Mouse (Mus musculus): ENCODE results near the gene Gmppa. TPM values are rescaled to one million over a fixed set of nuclear protein-coding genes. Genes with fewer than 3 reads are reported as not detected.

Gene Gmppa
- polyA plus RNA-seq, 2 experiments = 74.9 to 144 TPM

- peaks cover 48% of the 10 kb centered on the region for H3K4me1 ChIP-seq (ENCODE audit: control insufficient read depth, insufficient read depth, low read length)
- no peak for ATAC-seq (ENCODE audit: low FRiP score, low read depth)
- H3K9me3 ChIP-seq (ENCODE audit: control insufficient read depth, low read length) = no peaks in the 10 kb centered on the region
- 0 out of 2 replicates have a peak overlapping the region, but pooled peaks have one; percentile 28 for H3K9ac ChIP-seq (ENCODE audit: low read depth, low read length, severe bottlenecking)
- 4% methylated on average over 10 of the region's 14 CpGs for WGBS
- no peak overlapping the region for H3K4me3 ChIP-seq (replicated peaks; ENCODE audit: low read length)
- H3K27ac ChIP-seq (replicated peaks; ENCODE audit: low read depth, low read length) = no peak overlapping the region
- DNase-seq (ENCODE audit: low spot score) = no peak
- no peaks in the 10 kb centered on the region for H3K36me3 ChIP-seq (ENCODE audit: control insufficient read depth, insufficient read depth, low read length)
- H3K4me2 ChIP-seq (replicated peaks; ENCODE audit: low read depth, low read length, severe bottlenecking) = no peak overlapping the region
- H3K27me3 ChIP-seq (ENCODE audit: control insufficient read depth, insufficient read depth, low read length) = peaks cover 83% of the 10 kb centered on the region
- no peak for TF ChIP-seq POLR2A (IDR thresholded peaks at IDR 0.05; ENCODE audit: borderline replicate concordance, extremely low read depth, insufficient read depth, insufficient read length)
Measured at GRCm38 (mm10) chr1:75448937-75449336, 13.2 kb downstream of the Gmppa start.

DNA sequence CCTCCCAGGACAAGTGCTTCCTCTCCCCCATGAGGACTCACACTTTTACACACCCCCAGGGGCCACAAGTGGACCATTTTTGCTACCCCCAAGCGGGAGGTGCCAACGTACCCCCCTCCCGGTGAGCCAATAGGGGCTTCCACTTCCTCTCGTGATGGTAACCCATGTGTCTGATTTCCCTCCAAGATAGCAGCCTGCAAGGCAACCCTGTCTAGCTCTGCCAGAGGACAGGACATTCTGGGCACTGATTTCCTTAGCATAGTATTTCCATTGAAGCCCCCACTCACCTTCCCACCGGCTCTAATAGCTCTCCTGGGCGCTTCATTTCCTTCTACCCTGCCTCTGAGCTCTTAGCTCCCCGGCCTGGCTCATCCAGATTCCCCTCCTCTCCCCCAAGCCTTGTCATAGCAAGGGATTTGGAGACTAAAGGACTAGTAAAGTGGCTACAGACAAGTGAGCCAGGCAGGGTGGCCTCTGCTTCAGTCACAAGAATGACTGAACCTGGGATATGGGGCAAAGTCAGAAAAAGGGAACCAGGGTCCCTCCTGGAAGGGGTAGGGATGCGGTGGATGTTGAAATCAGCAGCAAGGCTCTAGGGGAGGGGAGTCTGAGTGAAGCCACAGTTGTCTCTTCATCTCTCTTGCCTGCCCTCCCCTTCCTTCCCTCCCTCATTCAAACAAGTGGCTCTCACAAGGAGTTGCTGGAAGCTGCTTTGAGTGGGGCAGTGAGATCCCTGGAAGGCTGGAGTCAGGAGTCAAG is 13.8 kb downstream of the Gmppa start:
- DNase-seq (ENCODE audit: low spot score) (no peak), ATAC-seq (ENCODE audit: low FRiP score, low read depth) (no peak)
- no peaks in the 10 kb centered on the region for H3K36me3 ChIP-seq (ENCODE audit: control insufficient read depth, insufficient read depth, low read length)
- 0 out of 2 replicates have a peak overlapping the region, but pooled peaks have one; percentile 28 for H3K9ac ChIP-seq (ENCODE audit: low read depth, low read length, severe bottlenecking)
- peaks cover 48% of the 10 kb centered on the region for H3K4me1 ChIP-seq (ENCODE audit: control insufficient read depth, insufficient read depth, low read length)
- 3% methylated on average over 8 of the region's 8 CpGs for WGBS
- no peak overlapping the region; the same call in 1 of the 2 replicates for H3K4me3 ChIP-seq (replicated peaks; ENCODE audit: low read length)
- H3K9me3 ChIP-seq (ENCODE audit: control insufficient read depth, low read length) = no peaks in the 10 kb centered on the region
- TF ChIP-seq POLR2A (IDR thresholded peaks at IDR 0.05; ENCODE audit: borderline replicate concordance, extremely low read depth, insufficient read depth, insufficient read length) = no peak
- peaks cover 80% of the 10 kb centered on the region for H3K27me3 ChIP-seq (ENCODE audit: control insufficient read depth, insufficient read depth, low read length)
- no peak overlapping the region for H3K27ac ChIP-seq (replicated peaks; ENCODE audit: low read depth, low read length)
- H3K4me2 ChIP-seq (replicated peaks; ENCODE audit: low read depth, low read length, severe bottlenecking) = peak overlapping the region; percentile 51; the same call in 1 of the 2 replicates

DNA sequence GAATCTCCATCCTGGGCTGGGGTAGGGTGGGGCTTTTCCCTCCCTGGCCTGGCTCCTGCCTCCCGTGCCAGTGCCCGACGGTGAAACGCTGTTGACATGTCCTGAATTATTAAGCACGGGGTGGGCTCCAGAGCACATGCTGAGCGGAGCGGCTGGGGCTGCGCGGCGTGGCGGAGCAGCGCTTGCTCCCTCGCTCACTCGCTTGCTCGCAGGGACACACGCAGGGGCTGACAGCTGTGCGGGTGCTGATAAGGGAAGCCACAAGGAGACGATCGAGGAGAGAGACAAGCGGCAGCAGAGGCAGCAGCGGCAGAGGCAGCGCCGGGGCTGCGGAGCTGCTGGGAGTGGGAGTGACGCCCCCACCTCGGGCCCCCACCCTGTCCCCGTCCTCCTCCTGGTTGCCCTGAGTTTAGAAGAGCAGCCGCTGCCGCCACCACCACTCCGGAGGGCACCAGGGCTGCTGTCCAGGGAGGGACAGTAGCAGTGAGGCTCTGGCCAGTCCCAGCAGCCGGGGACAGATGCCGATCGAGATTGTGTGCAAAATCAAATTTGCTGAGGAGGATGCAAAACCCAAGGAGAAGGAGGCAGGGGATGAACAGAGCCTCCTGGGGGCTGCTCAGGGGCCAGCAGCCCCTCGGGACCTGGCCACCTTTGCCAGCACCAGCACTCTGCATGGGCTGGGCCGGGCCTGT is 14.7 kb downstream of the Gmppa start, which contains the start of gene Asic4:
TSS of gene Asic4 (plus strand) at position 123 of the 692 bp plus-strand sequence.
- DNase-seq (ENCODE audit: low spot score) = no peak
- peaks cover 42% of the 10 kb centered on the region for H3K4me1 ChIP-seq (ENCODE audit: control insufficient read depth, insufficient read depth, low read length)
- no peaks in the 10 kb centered on the region for H3K9me3 ChIP-seq (ENCODE audit: control insufficient read depth, low read length)
- no peaks in the 10 kb centered on the region for H3K36me3 ChIP-seq (ENCODE audit: control insufficient read depth, insufficient read depth, low read length)
- TF ChIP-seq POLR2A (IDR thresholded peaks at IDR 0.05; ENCODE audit: borderline replicate concordance, extremely low read depth, insufficient read depth, insufficient read length) = no peak
- peaks cover 72% of the 10 kb centered on the region for H3K27me3 ChIP-seq (ENCODE audit: control insufficient read depth, insufficient read depth, low read length)
- WGBS = 2% methylated on average over 20 of the region's 35 CpGs
- peak within 1 kb of the TSS; percentile 28 for H3K4me3 ChIP-seq (replicated peaks; ENCODE audit: low read length)
- peak within 1 kb of the TSS; percentile 51 for H3K4me2 ChIP-seq (replicated peaks; ENCODE audit: low read depth, low read length, severe bottlenecking)
- H3K27ac ChIP-seq (replicated peaks; ENCODE audit: low read depth, low read length) = no peak within 1 kb of the TSS
- peak within 1 kb of the TSS; percentile 31 for H3K9ac ChIP-seq (ENCODE audit: low read depth, low read length, severe bottlenecking)
- ATAC-seq (ENCODE audit: low FRiP score, low read depth) = no peak

- 61% methylated on average over 5 of the region's 5 CpGs for WGBS
- no peaks in the 10 kb centered on the region for H3K9me3 ChIP-seq (ENCODE audit: control insufficient read depth, low read length)
- H3K36me3 ChIP-seq (ENCODE audit: control insufficient read depth, insufficient read depth, low read length) = no peaks in the 10 kb centered on the region
- no peak overlapping the region for H3K4me2 ChIP-seq (replicated peaks; ENCODE audit: low read depth, low read length, severe bottlenecking)
- peaks cover 33% of the 10 kb centered on the region for H3K4me1 ChIP-seq (ENCODE audit: control insufficient read depth, insufficient read depth, low read length)
- no peak overlapping the region for H3K4me3 ChIP-seq (replicated peaks; ENCODE audit: low read length)
- no peak overlapping the region for H3K27ac ChIP-seq (replicated peaks; ENCODE audit: low read depth, low read length)
- DNase-seq (ENCODE audit: low spot score) = no peak
- no peak for TF ChIP-seq POLR2A (IDR thresholded peaks at IDR 0.05; ENCODE audit: borderline replicate concordance, extremely low read depth, insufficient read depth, insufficient read length)
- H3K27me3 ChIP-seq (ENCODE audit: control insufficient read depth, insufficient read depth, low read length) = peaks cover 67% of the 10 kb centered on the region
- H3K9ac ChIP-seq (ENCODE audit: low read depth, low read length, severe bottlenecking) = no peak overlapping the region
- ATAC-seq (ENCODE audit: low FRiP score, low read depth) = no peak
Measured at GRCm38 (mm10) chr1:75451900-75452299, 16.2 kb downstream of the Gmppa start.

GRCm38 (mm10) chr1:75455433-75455832 is 19.7 kb downstream of the Gmppa start:
- H3K4me1 ChIP-seq (ENCODE audit: control insufficient read depth, insufficient read depth, low read length) = peaks cover 25% of the 10 kb centered on the region
- H3K36me3 ChIP-seq (ENCODE audit: control insufficient read depth, insufficient read depth, low read length) = no peaks in the 10 kb centered on the region
- H3K27me3 ChIP-seq (ENCODE audit: control insufficient read depth, insufficient read depth, low read length) = peaks cover 50% of the 10 kb centered on the region
- no peak for ATAC-seq (ENCODE audit: low FRiP score, low read depth)
- H3K9me3 ChIP-seq (ENCODE audit: control insufficient read depth, low read length) = no peaks in the 10 kb centered on the region
- 60% methylated on average over 3 of the region's 3 CpGs for WGBS
- no peak overlapping the region for H3K27ac ChIP-seq (replicated peaks; ENCODE audit: low read depth, low read length)
- H3K4me2 ChIP-seq (replicated peaks; ENCODE audit: low read depth, low read length, severe bottlenecking) = no peak overlapping the region
- H3K9ac ChIP-seq (ENCODE audit: low read depth, low read length, severe bottlenecking) = no peak overlapping the region
- no peak for TF ChIP-seq POLR2A (IDR thresholded peaks at IDR 0.05; ENCODE audit: borderline replicate concordance, extremely low read depth, insufficient read depth, insufficient read length)
- H3K4me3 ChIP-seq (replicated peaks; ENCODE audit: low read length) = no peak overlapping the region
- DNase-seq (ENCODE audit: low spot score) = no peak

Data from limb, embryonic 14.5 days (tissue).